Mouse (Mus musculus) midbrain, embryonic 15.5 days (tissue): ENCODE measurements at regions not wholly inside any gene's neighbourhood (a gene's known extent, or its start where the extent isn't known, plus 50 kb on each side); places are given as distances from the start of the nearest gene placed in this dataset.

Experiments used
- ATAC-seq: fragments of 200-750 bp; cut with Nextera tagmentation; replicated peaks from 2 replicates; pipeline ENCODE4 v1.8.0; 2017; ENCODE audit warnings: moderate TSS enrichment
- H3K27ac ChIP-seq: fragments of 300-500 bp; sonication (generic); 2 replicates; pipeline ENCODE4 v1.5.1; 2015; ENCODE audit warnings: mild to moderate bottlenecking, inconsistent platforms
- H3K27me3 ChIP-seq: fragments of 300-500 bp; sonication (generic); replicated peaks from 2 replicates; pipeline ENCODE4 v1.6.1; 2015; ENCODE audit warnings: inconsistent platforms
- H3K36me3 ChIP-seq: fragments of 300-500 bp; sonication (generic); replicated peaks from 2 replicates; pipeline ENCODE4 v1.6.1; 2015; ENCODE audit warnings: inconsistent platforms
- H3K4me1 ChIP-seq: fragments of 300-500 bp; sonication (generic); 2 replicates; pipeline ENCODE4 v1.6.1; 2015; ENCODE audit warnings: inconsistent platforms
- H3K4me2 ChIP-seq: fragments of 300-500 bp; sonication (generic); 2 replicates; pipeline ENCODE4 v1.6.1; 2015; ENCODE audit warnings: inconsistent platforms, mild to moderate bottlenecking, moderate library complexity
- H3K4me3 ChIP-seq: fragments of 300-500 bp; sonication (generic); 2 replicates; pipeline ENCODE4 v1.5.1; 2015; ENCODE audit warnings: mild to moderate bottlenecking, inconsistent platforms
- H3K9ac ChIP-seq: fragments of 300-500 bp; sonication (generic); 2 replicates; pipeline ENCODE4 v1.6.1; 2015; ENCODE audit warnings: mild to moderate bottlenecking, inconsistent platforms
- H3K9me3 ChIP-seq: fragments of 300-500 bp; sonication (generic); 2 replicates; pipeline ENCODE4 v1.6.1; 2016; ENCODE audit warnings: inconsistent platforms
- whole genome bisulfite sequencing: fragments of 180-500 bp; shearing (Covaris S2); methylation state at CpG from one replicate; pipeline ENCODE4 v1.1.7; 2015; ENCODE audit warnings: mixed read lengths; 5-methylcytosine and 5-hydroxymethylcytosine counted together

DNA sequence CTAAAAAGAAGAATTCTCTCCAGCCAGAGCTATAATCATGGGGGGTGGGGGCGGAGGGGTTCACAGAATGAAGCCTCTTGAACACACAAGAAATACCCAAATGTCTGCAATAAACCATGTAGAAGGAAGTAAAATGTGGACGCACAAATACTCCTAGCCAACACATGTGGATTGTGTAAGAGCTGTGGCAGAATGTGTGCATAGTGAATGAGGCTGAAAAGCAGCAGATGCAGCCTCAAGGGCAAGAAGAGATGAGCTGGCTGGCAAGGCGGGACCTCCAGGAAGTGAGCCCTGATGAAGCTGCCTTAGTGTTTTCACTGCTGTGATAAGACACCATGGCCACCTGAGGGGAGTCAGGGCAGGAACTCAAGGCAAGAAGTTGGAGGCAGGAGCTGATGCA, 53.3 kb upstream of the Arhgap28 start:
- ATAC-seq: no peak
- H3K4me2 ChIP-seq: no peak overlapping the region
- H3K4me3 ChIP-seq: no peak overlapping the region
- no peak overlapping the region for H3K9ac ChIP-seq
- no peaks in the 10 kb centered on the region for H3K36me3 ChIP-seq
- WGBS: 98% methylated on average over 3 of the region's 3 CpGs
- H3K4me1 ChIP-seq: no peaks in the 10 kb centered on the region
- H3K27ac ChIP-seq: no peak overlapping the region
- no peaks in the 10 kb centered on the region for H3K27me3 ChIP-seq
- H3K9me3 ChIP-seq: no peaks in the 10 kb centered on the region

DNA sequence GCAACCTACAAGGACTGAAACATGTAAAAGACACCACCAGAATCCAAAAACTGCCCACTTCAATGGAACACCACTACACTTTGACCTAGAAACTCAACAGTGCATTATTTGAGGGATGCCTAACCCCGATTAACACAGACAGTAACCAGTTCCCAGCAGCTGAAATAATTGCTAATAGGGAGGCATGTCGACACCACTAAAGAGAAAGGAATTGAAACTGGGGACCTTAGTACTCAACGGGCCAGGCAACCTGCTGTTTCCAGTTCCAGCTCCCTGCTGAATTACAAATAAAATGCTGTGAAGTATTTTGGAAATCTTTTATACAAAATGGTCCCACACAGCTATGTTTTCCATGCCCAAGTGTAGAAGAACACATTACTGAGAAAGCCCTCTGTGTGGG, 56.5 kb upstream of the Arhgap28 start:
- no peak overlapping the region for H3K27ac ChIP-seq
- H3K4me2 ChIP-seq: no peak overlapping the region
- H3K4me1 ChIP-seq: no peaks in the 10 kb centered on the region
- H3K27me3 ChIP-seq: no peaks in the 10 kb centered on the region
- no peak overlapping the region for H3K4me3 ChIP-seq
- no peaks in the 10 kb centered on the region for H3K9me3 ChIP-seq
- no peak overlapping the region for H3K9ac ChIP-seq
- H3K36me3 ChIP-seq: no peaks in the 10 kb centered on the region
- 76% methylated on average over 3 of the region's 3 CpGs for WGBS
- ATAC-seq: no peak

DNA sequence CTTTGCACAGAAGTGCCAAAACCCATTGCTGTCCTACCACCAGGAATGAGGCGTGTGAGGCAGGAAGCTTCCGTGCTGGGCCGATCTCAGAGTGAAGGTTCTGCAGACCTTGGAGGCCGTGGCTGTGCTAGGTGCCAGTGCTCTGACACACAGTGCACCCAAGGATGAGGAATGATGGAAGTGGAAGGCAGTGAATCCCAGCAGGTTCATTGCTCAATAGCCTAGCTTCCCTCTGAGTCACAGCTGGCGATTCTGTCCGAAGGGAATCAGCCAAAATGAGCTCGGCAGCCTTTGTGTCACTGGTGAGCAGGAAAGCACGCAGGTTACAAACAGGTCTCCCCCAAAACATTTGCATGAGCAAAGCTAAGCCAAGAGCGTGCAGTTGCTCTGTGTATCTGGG, 61.8 kb upstream of the Arhgap28 start:
- Histone ChIP-seq H3K27me3 (no peaks in the 10 kb centered on the region), H3K4me2 (no peak overlapping the region), H3K27ac (no peak overlapping the region), H3K9me3 (no peaks in the 10 kb centered on the region), H3K4me3 (no peak overlapping the region), H3K4me1 (no peaks in the 10 kb centered on the region), H3K9ac (no peak overlapping the region), H3K36me3 (no peaks in the 10 kb centered on the region)
- WGBS: 82% methylated on average over 9 of the region's 9 CpGs
- no peak for ATAC-seq

DNA sequence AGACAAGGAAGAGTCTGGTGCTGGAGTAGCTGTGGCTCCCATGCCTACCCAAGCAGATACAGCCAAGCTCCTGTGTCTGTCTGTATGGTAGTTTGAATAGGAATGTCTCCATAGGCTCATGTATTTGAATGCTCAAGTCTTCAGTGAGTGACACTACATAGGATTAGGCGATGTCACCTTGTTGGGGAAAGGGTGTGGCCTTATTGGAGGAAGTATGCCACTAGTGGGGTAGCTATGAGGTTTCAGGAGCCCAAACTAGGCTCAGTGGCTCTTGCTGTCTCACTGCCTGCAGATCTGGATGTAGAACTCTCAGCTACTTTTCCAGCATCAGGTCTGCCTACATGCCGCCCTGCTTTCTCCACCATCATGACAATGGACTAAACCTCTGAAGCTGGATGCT, 62.3 kb upstream of the Arhgap28 start:
- no peak overlapping the region for H3K4me2 ChIP-seq
- no peak for ATAC-seq
- no peak overlapping the region for H3K4me3 ChIP-seq
- H3K36me3 ChIP-seq: no peaks in the 10 kb centered on the region
- 98% methylated on average over 2 of the region's 2 CpGs for WGBS
- H3K9ac ChIP-seq: no peak overlapping the region
- no peaks in the 10 kb centered on the region for H3K4me1 ChIP-seq
- H3K27me3 ChIP-seq: no peaks in the 10 kb centered on the region
- H3K9me3 ChIP-seq: no peaks in the 10 kb centered on the region
- no peak overlapping the region for H3K27ac ChIP-seq

DNA sequence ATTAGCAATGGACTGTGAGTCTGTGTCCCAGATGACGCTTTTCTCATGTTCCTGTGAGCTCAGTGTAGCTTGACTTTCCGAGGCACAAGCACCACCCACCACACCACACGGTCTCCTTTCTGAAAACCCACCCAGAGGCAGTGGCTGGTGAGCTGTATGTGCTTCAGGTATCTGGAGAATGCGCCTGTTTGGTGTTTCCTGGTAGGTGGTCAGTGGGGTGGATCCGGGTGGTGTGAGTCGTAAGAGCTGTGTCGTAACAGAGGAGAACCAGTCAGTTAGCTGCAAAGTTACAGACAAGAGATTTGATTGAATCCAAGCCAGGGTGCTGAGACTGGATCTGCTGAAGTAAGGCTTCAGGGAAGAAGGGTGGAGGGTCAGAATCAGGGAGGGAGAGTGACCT, 65.1 kb upstream of the Arhgap28 start:
- Histone ChIP-seq H3K27ac (no peak overlapping the region), H3K9ac (no peak overlapping the region), H3K36me3 (no peaks in the 10 kb centered on the region), H3K4me2 (no peak overlapping the region), H3K9me3 (no peaks in the 10 kb centered on the region), H3K27me3 (no peaks in the 10 kb centered on the region), H3K4me1 (no peaks in the 10 kb centered on the region), H3K4me3 (no peak overlapping the region)
- 88% methylated on average over 7 of the region's 7 CpGs for WGBS
- no peak for ATAC-seq

DNA sequence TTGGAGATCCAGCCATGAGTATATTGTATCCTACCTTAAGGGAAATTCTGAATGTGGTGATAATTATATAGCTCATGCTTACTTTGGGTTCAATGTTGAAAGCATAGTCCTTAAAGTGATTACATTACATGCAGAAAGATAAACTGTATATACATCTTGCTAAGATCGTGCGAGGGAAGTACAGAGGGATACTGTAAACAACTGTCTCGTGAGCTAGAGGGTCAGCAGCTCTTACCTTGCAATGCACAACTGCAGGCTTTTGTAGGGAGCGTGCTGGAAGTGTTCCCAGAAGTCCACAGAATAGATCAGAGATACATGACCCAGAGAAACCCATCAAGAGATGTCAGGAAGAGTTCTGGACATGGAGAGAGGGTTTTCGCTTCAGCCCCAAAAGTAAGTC, 65.6 kb upstream of the Arhgap28 start:
- no peak overlapping the region for H3K4me3 ChIP-seq
- no peaks in the 10 kb centered on the region for H3K36me3 ChIP-seq
- no peak for ATAC-seq
- H3K27ac ChIP-seq: no peak overlapping the region
- H3K27me3 ChIP-seq: no peaks in the 10 kb centered on the region
- no peaks in the 10 kb centered on the region for H3K4me1 ChIP-seq
- WGBS: 94% methylated on average over 5 of the region's 5 CpGs
- H3K4me2 ChIP-seq: no peak overlapping the region
- no peaks in the 10 kb centered on the region for H3K9me3 ChIP-seq
- no peak overlapping the region for H3K9ac ChIP-seq

DNA sequence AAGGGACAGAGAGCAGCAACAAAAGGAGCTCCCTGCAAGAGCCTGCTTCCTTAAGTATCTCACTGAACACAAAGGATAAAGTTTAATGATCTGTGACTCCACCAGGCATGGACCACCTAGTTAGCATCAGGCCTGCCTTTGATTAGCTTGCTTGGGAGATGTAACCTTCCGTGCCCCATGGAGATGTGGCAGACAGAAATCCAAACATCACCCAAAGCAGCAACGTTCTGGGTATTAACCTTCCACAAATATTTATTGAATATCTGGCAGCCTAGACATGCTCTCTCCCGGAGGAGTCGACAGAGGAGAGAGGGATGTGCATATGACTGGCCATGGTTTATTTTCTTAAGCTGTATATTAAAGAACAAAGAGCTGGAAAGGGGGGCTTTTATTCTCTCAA, 67.6 kb upstream of the Arhgap28 start:
- Histone ChIP-seq H3K4me3 (no peak overlapping the region), H3K9me3 (no peaks in the 10 kb centered on the region), H3K4me2 (no peak overlapping the region), H3K27me3 (no peaks in the 10 kb centered on the region), H3K36me3 (no peaks in the 10 kb centered on the region), H3K4me1 (0 out of 2 replicates have a peak, but pooled peaks cover 3% of the 10 kb centered on the region), H3K9ac (no peak overlapping the region), H3K27ac (no peak overlapping the region)
- 4% methylated on average over 4 of the region's 4 CpGs for WGBS
- ATAC-seq: no peak

DNA sequence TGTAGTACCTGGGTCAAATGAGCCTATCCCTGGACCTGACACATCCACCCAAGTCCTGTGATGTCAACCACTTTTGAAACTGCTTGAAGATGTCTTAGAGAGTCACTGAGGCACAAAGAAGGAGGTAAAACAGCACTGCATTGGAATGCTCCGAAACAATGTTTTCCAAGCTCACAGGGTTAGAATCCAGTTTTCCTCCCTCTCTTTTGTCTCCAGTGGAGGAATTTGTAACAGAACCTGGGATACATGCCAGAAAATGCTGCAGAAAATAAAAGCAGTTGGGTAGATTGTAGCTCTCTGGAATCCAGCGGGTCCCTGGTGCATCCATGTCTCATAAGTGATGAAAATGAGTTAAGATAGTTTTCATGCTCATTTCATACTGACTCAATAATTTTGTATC, 71.8 kb upstream of the Arhgap28 start:
- H3K36me3 ChIP-seq: no peaks in the 10 kb centered on the region
- WGBS: 70% methylated on average over 2 of the region's 2 CpGs
- H3K27ac ChIP-seq: no peak overlapping the region
- H3K9me3 ChIP-seq: no peaks in the 10 kb centered on the region
- H3K27me3 ChIP-seq: no peaks in the 10 kb centered on the region
- no peak overlapping the region for H3K4me3 ChIP-seq
- 0 out of 2 replicates have a peak, but pooled peaks cover 3% of the 10 kb centered on the region for H3K4me1 ChIP-seq
- no peak for ATAC-seq
- no peak overlapping the region for H3K9ac ChIP-seq
- no peak overlapping the region for H3K4me2 ChIP-seq

DNA sequence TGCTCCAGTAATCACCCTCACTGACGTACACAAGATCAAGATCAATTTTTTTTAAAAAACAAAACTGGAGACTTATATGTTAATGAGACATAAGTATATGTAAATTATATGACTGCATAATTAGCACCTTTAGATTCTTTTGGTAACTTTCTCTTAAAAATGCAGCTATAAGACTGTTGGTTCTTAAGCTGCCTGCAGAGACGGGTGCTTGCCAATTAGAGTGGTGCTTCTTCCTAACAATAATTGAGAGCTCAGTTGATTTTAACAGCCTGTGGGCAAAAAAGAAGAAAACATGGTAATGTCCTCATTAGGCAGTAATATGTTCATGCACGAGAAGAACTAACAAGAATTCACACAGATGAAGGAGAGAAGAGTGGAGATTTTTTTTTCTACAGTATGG, 74.8 kb upstream of the Arhgap28 start:
- Histone ChIP-seq H3K4me1 (0 out of 2 replicates have a peak, but pooled peaks cover 3% of the 10 kb centered on the region), H3K9me3 (no peaks in the 10 kb centered on the region), H3K4me2 (no peak overlapping the region), H3K36me3 (no peaks in the 10 kb centered on the region), H3K27ac (no peak overlapping the region), H3K4me3 (no peak overlapping the region), H3K9ac (no peak overlapping the region), H3K27me3 (no peaks in the 10 kb centered on the region)
- peak; percentile 30; the same call in 1 of the 2 replicates for ATAC-seq
- WGBS: 44% methylated on average over 3 of the region's 3 CpGs

DNA sequence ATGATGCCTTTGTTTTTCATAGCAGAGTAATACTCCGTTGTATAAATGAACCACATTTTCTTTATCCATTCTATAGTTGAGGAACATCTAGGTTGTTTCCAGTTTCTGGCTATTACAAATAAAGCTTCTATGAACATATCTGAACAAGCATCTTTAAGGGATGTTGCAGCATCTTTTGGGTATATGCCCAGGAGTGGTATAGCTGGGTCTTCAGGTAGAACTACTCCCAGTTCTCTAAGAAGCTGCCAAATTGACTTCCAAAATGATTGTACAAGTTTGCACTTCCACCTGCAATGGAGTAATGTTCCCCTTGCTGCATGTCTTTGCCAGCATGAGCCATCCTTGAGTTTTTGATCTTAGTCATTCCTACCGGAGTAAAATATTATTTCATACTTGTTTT, 80.5 kb upstream of the Arhgap28 start:
- H3K27me3 ChIP-seq: no peaks in the 10 kb centered on the region
- H3K4me1 ChIP-seq: no peaks in the 10 kb centered on the region
- H3K27ac ChIP-seq: no peak overlapping the region
- ATAC-seq: no peak
- whole genome bisulfite sequencing: 97% methylated on average over 2 of the region's 2 CpGs
- no peaks in the 10 kb centered on the region for H3K9me3 ChIP-seq
- no peak overlapping the region for H3K9ac ChIP-seq
- H3K4me3 ChIP-seq: no peak overlapping the region
- H3K36me3 ChIP-seq: no peaks in the 10 kb centered on the region
- H3K4me2 ChIP-seq: no peak overlapping the region

DNA sequence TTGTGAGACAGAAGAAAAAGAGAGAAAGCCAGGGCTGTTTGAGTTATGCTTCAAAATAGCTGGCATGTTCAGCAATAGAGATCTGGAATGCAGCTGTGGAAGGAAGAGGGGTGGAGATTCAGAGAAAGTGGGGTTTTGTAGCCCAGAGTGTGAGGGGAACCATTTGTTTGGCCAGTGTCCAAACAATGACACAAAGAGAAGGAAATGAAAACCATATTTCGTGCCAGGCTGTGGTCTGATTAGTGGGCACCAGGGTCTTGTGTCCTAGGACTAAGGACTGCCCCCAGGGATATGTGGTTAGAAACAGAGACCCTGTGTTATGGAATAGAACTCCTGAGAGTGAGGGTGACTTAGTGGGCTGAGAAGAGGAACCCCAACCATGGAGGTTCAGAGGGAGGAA, 83.2 kb upstream of the Arhgap28 start:
- 86% methylated on average over 1 of the region's 1 CpGs for WGBS

DNA sequence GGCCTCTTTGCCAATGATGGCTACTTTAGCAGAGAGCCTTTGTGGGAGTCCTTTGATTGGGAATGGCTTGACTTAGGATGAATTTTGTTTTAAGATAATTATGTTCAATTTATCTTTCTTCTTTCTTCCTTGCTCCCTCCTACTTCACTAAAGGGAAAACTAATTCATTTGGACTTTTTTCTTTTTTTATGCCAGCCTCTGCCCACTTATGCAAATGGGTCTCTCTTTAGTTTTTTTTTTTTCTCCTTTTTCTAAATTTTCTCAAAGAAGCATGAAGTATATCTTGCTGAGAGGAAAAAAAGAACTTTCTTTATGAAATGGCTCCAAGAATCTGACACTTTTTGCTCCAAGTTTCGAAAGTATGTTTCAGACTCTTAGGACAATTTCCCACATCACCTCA, 85.3 kb upstream of the Arhgap28 start:
- 86% methylated on average over 1 of the region's 1 CpGs for WGBS
- H3K27me3 ChIP-seq: no peaks in the 10 kb centered on the region

More for the DNA sequence above, 83.2 kb upstream of the Arhgap28 start:
- ATAC-seq: no peak
- Histone ChIP-seq H3K36me3 (no peaks in the 10 kb centered on the region), H3K4me3 (no peak overlapping the region), H3K4me2 (no peak overlapping the region), H3K9me3 (no peaks in the 10 kb centered on the region), H3K4me1 (no peaks in the 10 kb centered on the region), H3K27ac (no peak overlapping the region), H3K9ac (no peak overlapping the region), H3K27me3 (no peaks in the 10 kb centered on the region)

DNA sequence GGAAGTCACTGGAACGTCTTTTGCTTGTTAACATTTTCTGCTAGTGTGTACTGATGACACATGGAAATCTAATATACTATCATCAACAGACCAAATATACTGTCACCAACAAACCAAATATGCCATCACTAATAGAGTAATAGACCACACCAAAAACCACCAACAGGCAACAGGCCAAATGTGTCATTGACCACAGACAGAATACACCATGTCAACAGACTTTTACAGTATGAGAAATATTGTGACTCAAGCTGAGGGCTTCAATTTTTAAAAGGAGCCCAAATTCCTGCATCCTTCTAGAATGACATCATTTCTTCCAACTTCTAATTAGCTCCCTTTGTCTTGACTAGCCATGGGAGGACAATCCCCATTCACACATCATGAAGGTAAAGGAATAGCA, 85.9 kb upstream of the Arhgap28 start:
- Histone ChIP-seq H3K4me3 (no peak overlapping the region), H3K9me3 (no peaks in the 10 kb centered on the region), H3K4me1 (no peaks in the 10 kb centered on the region), H3K36me3 (no peaks in the 10 kb centered on the region), H3K27me3 (no peaks in the 10 kb centered on the region), H3K27ac (no peak overlapping the region), H3K4me2 (no peak overlapping the region), H3K9ac (no peak overlapping the region)
- WGBS: 81% methylated on average over 1 of the region's 1 CpGs
- ATAC-seq: no peak

More for the DNA sequence above, 85.3 kb upstream of the Arhgap28 start:
- H3K4me1 ChIP-seq: no peaks in the 10 kb centered on the region
- no peak for ATAC-seq
- H3K9me3 ChIP-seq: no peaks in the 10 kb centered on the region
- no peaks in the 10 kb centered on the region for H3K36me3 ChIP-seq
- H3K4me3 ChIP-seq: no peak overlapping the region
- H3K4me2 ChIP-seq: no peak overlapping the region
- no peak overlapping the region for H3K27ac ChIP-seq
- no peak overlapping the region for H3K9ac ChIP-seq

DNA sequence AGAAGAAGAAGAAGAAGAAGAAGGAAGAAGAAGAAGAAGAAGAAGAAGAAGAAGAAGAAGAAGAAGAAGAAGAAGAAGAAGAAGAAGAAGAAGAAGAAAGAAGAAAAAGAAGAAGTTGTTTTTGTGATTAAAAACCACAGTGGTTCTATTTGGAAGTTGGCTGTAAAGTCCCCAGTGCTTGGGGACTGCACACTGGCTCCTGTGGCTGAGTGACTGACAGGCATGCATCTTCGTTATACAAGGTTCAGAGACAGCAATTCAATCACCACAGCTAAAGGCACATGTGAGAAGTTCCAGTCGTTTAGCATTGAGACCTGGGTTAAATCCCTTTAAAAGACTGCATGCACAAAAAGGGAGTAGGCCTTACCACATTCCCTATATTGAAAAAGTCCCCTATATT, 93.1 kb upstream of the Arhgap28 start:
- Histone ChIP-seq H3K4me2 (no peak overlapping the region), H3K27me3 (no peaks in the 10 kb centered on the region), H3K9me3 (no peaks in the 10 kb centered on the region), H3K4me1 (no peaks in the 10 kb centered on the region), H3K9ac (no peak overlapping the region), H3K4me3 (no peak overlapping the region), H3K36me3 (no peaks in the 10 kb centered on the region), H3K27ac (no peak overlapping the region)
- ATAC-seq: no peak
- WGBS: 60% methylated on average over 2 of the region's 2 CpGs
